Mouse (Mus musculus): ENCODE data around the gene Eef1b2. TPM values are rescaled to one million over a fixed set of nuclear protein-coding genes. Genes with fewer than 3 reads are reported as not detected.

Eef1b2 gene
- polyA plus RNA-seq, 1 experiment: 51.0 TPM

DNA sequence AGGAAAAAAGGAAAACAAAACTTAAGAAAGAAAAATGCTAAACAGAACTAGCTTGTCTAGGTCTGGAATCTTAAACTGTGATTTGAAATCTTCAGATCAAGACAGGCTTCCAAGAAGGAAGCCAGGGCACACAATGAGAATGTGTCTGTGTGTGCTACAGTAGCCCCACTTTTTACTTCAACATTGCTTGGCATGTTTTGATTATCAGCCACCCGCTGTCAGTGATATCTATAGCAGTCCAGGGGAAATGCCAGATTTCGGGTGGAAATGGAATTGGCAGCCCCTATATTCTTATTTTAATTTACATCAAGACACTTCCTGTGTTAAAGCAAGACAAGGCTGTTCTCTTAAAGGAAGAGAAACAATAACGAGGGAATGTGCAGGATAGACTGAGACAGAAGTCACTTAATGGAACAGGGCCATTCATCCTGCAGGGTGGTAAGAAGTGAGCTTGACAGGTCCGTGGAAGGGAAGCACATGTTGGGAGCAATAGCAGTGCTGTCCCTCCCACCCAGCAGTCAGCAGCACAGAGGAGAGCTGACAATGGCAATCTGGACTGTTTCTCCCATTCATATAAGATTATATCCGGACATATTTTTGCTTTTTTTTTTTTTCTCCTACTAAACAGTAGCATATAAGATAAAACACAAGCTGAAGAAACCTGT is 19.4 kb downstream of the Eef1b2 start:
- TF ChIP-seq POLR2A (IDR thresholded peaks at IDR 0.05; ENCODE audit: control insufficient read depth, low read depth, low read length): no peak
- TF ChIP-seq CTCF (IDR thresholded peaks at IDR 0.05; ENCODE audit: control insufficient read depth, insufficient read depth, insufficient replicate concordance, low read depth, low read length): no peak
- H3K4me3 ChIP-seq (ENCODE audit: control insufficient read depth, low read depth, low read length): no peak overlapping the region
- no peak overlapping the region for H3K27ac ChIP-seq (ENCODE audit: control insufficient read depth, insufficient read depth, low read depth, low read length)
- H3K27me3 ChIP-seq (ENCODE audit: control insufficient read depth, insufficient read depth, low read length): no peaks in the 10 kb centered on the region
- no peaks in the 10 kb centered on the region; the same call in 1 of the 2 replicates for H3K4me1 ChIP-seq (ENCODE audit: control insufficient read depth, insufficient read depth, low read length)
- H3K36me3 ChIP-seq (ENCODE audit: control insufficient read depth, insufficient read depth, low read length): no peaks in the 10 kb centered on the region

GRCm38 (mm10) chr1:63199387-63199786 is 22.8 kb downstream of the Eef1b2 start:
- no peaks in the 10 kb centered on the region for H3K27me3 ChIP-seq (ENCODE audit: control insufficient read depth, insufficient read depth, low read length)
- H3K4me3 ChIP-seq (ENCODE audit: control insufficient read depth, low read depth, low read length): no peak overlapping the region
- no peaks in the 10 kb centered on the region for H3K36me3 ChIP-seq (ENCODE audit: control insufficient read depth, insufficient read depth, low read length)
- H3K27ac ChIP-seq (ENCODE audit: control insufficient read depth, insufficient read depth, low read depth, low read length): no peak overlapping the region
- TF ChIP-seq POLR2A (IDR thresholded peaks at IDR 0.05; ENCODE audit: control insufficient read depth, low read depth, low read length): no peak
- no peak for TF ChIP-seq CTCF (IDR thresholded peaks at IDR 0.05; ENCODE audit: control insufficient read depth, insufficient read depth, insufficient replicate concordance, low read depth, low read length)
- peaks cover 3% of the 10 kb centered on the region for H3K4me1 ChIP-seq (ENCODE audit: control insufficient read depth, insufficient read depth, low read length)

DNA sequence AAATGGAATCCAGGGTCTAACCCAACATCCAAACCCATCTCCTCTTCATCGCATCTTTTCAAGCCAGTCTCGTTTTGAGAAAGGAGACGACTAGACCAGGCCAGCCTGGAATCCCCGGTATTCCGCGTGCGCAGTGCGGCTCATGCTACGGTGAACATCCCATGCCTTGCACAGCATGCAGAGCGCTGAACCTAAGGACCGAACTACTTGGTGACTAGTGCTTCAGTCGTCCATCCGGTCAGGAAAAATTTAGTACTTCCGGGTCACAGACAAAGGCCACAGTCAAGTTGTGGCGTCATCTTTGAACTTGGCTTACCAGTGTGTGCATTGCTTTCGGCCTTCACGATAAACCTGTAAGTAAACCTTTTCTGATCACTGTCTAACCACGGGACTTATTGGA is 23.7 kb downstream of the Eef1b2 start:
- Histone ChIP-seq H3K27me3 (ENCODE audit: control insufficient read depth, insufficient read depth, low read length) (no peaks in the 10 kb centered on the region), H3K4me1 (ENCODE audit: control insufficient read depth, insufficient read depth, low read length) (peaks cover 3% of the 10 kb centered on the region), H3K27ac (ENCODE audit: control insufficient read depth, insufficient read depth, low read depth, low read length) (no peak overlapping the region), H3K4me3 (ENCODE audit: control insufficient read depth, low read depth, low read length) (peak overlapping the region; percentile 82), H3K36me3 (ENCODE audit: control insufficient read depth, insufficient read depth, low read length) (no peaks in the 10 kb centered on the region)
- TF ChIP-seq POLR2A (IDR thresholded peaks at IDR 0.05; ENCODE audit: control insufficient read depth, low read depth, low read length) (no peak), CTCF (IDR thresholded peaks at IDR 0.05; ENCODE audit: control insufficient read depth, insufficient read depth, insufficient replicate concordance, low read depth, low read length) (no peak)

GRCm38 (mm10) chr1:63201672-63202071 is 25.0 kb downstream of the Eef1b2 start:
- Histone ChIP-seq H3K4me3 (ENCODE audit: control insufficient read depth, low read depth, low read length) (no peak overlapping the region), H3K27ac (ENCODE audit: control insufficient read depth, insufficient read depth, low read depth, low read length) (no peak overlapping the region)

GRCm38 (mm10) chr1:63203471-63203870 is 26.8 kb downstream of the Eef1b2 start:
- no peaks in the 10 kb centered on the region for H3K27me3 ChIP-seq (ENCODE audit: control insufficient read depth, insufficient read depth, low read length)
- no peak overlapping the region for H3K4me3 ChIP-seq (ENCODE audit: control insufficient read depth, low read depth, low read length)
- peaks cover 3% of the 10 kb centered on the region for H3K4me1 ChIP-seq (ENCODE audit: control insufficient read depth, insufficient read depth, low read length)
- H3K36me3 ChIP-seq (ENCODE audit: control insufficient read depth, insufficient read depth, low read length): no peaks in the 10 kb centered on the region
- H3K27ac ChIP-seq (ENCODE audit: control insufficient read depth, insufficient read depth, low read depth, low read length): no peak overlapping the region
- TF ChIP-seq CTCF (IDR thresholded peaks at IDR 0.05; ENCODE audit: control insufficient read depth, insufficient read depth, insufficient replicate concordance, low read depth, low read length): no peak
- no peak for TF ChIP-seq POLR2A (IDR thresholded peaks at IDR 0.05; ENCODE audit: control insufficient read depth, low read depth, low read length)

More at GRCm38 (mm10) chr1:63201672-63202071, 25.0 kb downstream of the Eef1b2 start:
- TF ChIP-seq POLR2A (IDR thresholded peaks at IDR 0.05; ENCODE audit: control insufficient read depth, low read depth, low read length): no peak
- no peak for TF ChIP-seq CTCF (IDR thresholded peaks at IDR 0.05; ENCODE audit: control insufficient read depth, insufficient read depth, insufficient replicate concordance, low read depth, low read length)
- Histone ChIP-seq H3K36me3 (ENCODE audit: control insufficient read depth, insufficient read depth, low read length) (no peaks in the 10 kb centered on the region), H3K27me3 (ENCODE audit: control insufficient read depth, insufficient read depth, low read length) (no peaks in the 10 kb centered on the region), H3K4me1 (ENCODE audit: control insufficient read depth, insufficient read depth, low read length) (peaks cover 3% of the 10 kb centered on the region)

- peaks cover 3% of the 10 kb centered on the region for H3K4me1 ChIP-seq (ENCODE audit: control insufficient read depth, insufficient read depth, low read length)
- H3K4me3 ChIP-seq (ENCODE audit: control insufficient read depth, low read depth, low read length): no peak overlapping the region
- no peak overlapping the region for H3K27ac ChIP-seq (ENCODE audit: control insufficient read depth, insufficient read depth, low read depth, low read length)
- TF ChIP-seq CTCF (IDR thresholded peaks at IDR 0.05; ENCODE audit: control insufficient read depth, insufficient read depth, insufficient replicate concordance, low read depth, low read length) (no peak), POLR2A (IDR thresholded peaks at IDR 0.05; ENCODE audit: control insufficient read depth, low read depth, low read length) (no peak)
- no peaks in the 10 kb centered on the region for H3K36me3 ChIP-seq (ENCODE audit: control insufficient read depth, insufficient read depth, low read length)
- H3K27me3 ChIP-seq (ENCODE audit: control insufficient read depth, insufficient read depth, low read length): no peaks in the 10 kb centered on the region
Measured at GRCm38 (mm10) chr1:63203950-63204659, 27.5 kb downstream of the Eef1b2 start.

- no peak overlapping the region for H3K4me3 ChIP-seq (ENCODE audit: control insufficient read depth, low read depth, low read length)
- no peaks in the 10 kb centered on the region for H3K27me3 ChIP-seq (ENCODE audit: control insufficient read depth, insufficient read depth, low read length)
- no peak overlapping the region for H3K27ac ChIP-seq (ENCODE audit: control insufficient read depth, insufficient read depth, low read depth, low read length)
- H3K36me3 ChIP-seq (ENCODE audit: control insufficient read depth, insufficient read depth, low read length): no peaks in the 10 kb centered on the region
- peaks cover 3% of the 10 kb centered on the region for H3K4me1 ChIP-seq (ENCODE audit: control insufficient read depth, insufficient read depth, low read length)
- TF ChIP-seq CTCF (IDR thresholded peaks at IDR 0.05; ENCODE audit: control insufficient read depth, insufficient read depth, insufficient replicate concordance, low read depth, low read length) (no peak), POLR2A (IDR thresholded peaks at IDR 0.05; ENCODE audit: control insufficient read depth, low read depth, low read length) (no peak)
Measured at GRCm38 (mm10) chr1:63204660-63205394, 28.2 kb downstream of the Eef1b2 start.

Data from testis, adult 2 months (tissue).